Mouse (Mus musculus): ENCODE measurements around the gene Bckdk. TPM values are rescaled to one million over a fixed set of nuclear protein-coding genes. Genes with fewer than 3 reads are reported as not detected.

The Bckdk gene
- 59.5 and 62.2 TPM in 2 replicates for polyA plus RNA-seq (2015; fragmentation: Nextera tagmentation; extraction: Ambion mirVana)

DNA sequence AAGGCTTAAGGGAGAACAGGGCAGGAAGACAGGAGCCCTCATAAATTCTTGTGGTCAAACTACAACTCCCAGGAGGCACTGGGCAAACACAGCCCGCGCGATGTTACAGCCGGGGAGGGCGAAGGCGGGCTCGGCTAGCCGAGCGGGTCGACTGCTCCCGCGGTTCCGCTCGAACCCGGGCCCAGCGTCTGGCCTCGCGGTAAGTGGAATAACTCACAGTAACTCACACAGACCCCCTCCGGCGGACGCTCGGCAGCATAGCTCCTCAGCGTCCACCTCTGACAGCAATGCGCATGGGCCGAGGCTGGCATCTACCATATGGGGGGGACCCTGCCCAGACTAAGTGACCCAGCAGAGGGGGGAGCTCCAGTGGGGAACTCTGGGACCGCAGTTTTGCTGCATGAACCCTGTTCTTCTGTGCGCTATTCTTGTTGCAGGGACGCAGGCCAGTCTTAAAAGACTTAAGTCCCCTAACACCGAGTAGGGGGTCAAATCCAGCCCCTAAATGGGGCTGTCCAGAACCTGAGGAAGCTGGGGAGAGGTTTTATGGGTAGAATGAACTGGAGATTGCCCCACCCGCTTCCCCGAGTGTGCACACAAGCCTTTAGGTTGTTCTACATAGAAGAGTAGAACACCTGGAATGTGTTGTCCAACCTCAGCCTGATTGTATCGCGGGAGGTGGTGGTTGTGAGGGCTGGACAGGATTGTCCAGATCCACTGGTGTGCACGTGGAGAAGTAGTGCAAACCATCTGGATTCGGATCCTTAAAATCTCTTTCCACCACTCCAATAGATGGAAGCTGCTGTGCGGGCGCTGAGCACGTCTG, at the start of gene Bckdk:
TSS of gene Bckdk (plus strand) at position 112 of the 826 bp plus-strand sequence.

DNA sequence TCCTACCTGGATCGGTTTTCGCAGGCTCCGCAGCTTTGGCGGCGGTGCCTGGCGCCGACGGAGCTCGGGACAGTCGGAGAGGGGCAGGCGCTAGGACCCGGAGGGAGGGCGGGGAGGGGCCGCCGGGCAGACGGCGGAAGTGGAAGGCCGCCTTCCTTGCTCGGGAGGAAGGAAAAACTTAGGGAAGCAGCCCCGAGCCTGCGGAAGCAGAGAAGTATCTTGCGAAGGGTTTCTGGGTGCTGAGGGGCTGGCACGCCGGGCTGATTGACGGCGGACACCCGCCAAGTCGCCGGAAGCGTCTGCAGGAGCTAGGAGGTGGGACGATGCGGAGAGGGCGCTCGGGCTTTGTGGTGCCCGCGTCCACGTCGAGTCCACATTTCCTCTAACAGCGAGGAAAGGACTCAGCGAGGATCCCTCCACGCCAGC, 27.8 kb upstream of the Bckdk start, which contains the start of gene Zfp646:
TSS of gene Zfp646 (plus strand) at position 181 of the 426 bp plus-strand sequence.

DNA sequence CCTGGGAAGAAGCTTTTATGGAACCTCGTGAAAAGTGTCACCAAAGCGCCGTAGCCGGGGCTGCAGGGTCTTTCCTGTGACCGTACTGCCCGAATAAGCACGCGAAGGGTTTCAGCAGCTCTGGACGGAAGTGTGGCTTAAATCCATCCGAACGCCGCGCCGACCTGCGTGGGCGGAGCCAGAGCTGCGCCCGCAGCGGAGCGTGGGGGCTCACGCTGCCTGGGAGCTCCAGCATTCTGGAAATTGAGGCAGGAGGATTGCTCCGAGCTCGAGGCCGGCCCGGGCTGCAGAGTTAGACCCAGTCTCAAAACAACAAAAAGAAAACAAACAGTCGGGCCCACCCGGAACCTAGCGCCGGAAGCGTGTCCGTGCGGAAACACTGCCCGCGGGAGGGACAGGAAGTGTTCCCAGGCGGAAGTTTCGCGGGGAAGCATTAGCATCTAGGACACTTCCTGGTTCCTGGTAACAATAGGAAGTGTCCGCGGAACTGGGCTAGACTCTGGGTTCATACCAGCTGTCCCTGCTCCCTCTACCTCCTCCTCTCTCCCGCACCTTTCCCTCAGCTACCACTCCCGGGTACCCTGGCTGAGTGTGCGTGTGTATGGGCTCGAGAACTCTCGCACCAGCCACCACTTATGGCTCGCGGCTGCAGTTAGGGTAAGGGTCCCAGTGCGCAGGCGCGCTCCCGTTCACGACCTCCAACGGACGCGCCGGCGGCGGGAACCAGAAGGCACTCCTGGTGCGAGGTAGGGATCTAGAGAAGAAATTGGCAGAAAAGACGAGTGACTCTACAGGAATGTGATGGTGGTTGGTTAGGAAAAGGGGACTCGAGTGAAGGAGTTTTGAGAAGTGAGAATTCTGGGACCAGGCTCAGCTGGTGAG, 27.2 kb upstream of the Bckdk start, which contains the start of gene Zfp668:
TSS of gene Zfp668 (minus strand) at position 362 of the 882 bp plus-strand sequence.

DNA sequence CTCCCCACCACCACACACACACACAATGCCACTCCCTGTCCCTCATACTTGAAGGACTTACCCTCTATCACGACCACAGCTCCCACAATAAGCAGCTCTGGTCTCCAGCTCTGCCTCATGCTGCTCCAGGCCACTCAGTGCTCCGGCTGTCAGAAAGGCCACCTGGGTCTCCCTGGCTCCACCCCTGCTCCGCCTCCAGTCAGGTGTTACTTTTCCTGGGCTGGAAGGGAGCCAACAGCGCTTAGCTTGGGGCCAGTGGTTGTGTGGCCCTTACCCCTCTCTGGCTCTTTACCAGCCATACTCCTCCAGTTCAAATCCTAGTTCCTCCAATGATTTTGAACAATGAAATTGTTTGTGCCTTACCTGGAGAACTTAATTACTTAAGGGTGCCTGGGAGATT, 13.1 kb upstream of the Bckdk start, which contains the start of gene Prss53:
TSS of gene Prss53 (minus strand) at position 173 of the 400 bp plus-strand sequence.

DNA sequence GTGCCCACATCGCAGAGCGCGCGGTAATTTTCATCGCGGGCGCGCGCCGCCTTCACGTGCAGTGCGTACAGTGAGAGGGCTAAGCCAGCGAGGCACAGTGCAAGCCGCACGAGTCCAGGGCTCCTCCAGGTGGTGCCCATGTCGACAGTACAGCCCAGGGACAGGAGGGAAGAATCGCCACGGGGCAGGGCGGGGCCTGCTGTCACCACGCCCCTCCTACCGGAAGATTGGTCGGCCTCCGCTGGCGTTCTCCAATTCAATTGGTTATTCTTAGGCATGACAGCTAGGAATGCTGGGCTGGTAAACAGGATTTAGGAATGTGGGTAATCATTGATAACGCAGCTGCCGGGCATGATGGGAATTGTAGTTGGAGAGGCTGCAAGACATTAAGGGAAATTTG, 8.4 kb upstream of the Bckdk start, which contains the start of the genes Gm21974 and Vkorc1:
TSS of gene Gm21974 (minus strand) at position 13 of the 400 bp plus-strand sequence.
TSS of gene Vkorc1 (minus strand) at position 176 of the 400 bp plus-strand sequence.

DNA sequence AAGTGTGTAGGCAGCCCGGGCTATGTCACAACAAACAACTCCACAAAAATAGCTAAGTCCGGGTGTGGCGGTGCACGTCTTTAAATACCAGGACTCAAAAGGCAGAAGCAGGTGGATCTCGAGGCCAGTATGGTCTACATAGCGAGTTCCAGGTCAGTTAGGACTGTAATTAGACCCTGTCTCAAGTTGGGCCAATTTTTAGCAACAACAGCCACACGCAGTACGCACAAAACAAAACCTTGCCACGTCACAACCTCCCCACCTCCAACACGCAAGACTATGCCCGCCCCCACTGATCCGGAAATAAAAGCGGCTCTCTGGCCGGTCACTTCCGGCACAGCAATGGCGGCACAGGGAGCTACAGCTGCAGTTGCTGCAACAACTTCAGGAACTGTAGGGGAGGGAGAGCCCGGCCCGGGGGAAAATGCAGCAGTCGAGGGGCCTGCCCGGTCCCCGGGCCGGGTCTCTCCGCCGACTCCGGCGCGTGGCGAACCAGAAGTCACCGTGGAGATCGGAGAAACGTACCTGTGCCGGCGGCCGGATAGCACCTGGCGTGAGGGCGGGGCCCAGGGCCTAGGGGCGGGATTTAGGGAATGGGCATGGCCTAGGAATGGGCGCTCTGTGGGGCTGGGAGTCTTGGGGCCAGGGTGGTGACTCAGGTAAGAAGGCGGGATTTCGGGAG, 8.4 kb downstream of the Bckdk start, which contains the start of gene Kat8:
TSS of gene Kat8 (plus strand) at position 327 of the 682 bp plus-strand sequence.

DNA sequence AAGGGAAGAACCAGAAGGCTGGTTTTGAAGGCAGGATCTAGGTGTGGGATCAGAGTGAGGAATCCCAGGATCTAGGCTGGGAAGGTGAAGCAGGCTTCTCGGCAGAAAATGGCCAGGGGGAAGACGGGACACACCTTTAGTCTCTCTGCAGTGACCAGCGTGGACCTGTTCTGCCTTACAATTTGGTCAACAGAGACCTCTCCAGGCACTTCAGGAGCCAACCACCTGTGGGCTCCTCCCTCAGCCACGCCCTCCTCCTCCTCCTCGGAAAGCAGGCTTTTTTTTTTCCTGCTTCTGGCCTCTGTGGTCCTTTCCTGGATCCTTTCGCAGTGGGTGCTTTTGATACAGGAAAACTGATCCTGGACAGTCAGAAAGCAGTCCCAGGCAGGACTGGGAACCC, 26.0 kb downstream of the Bckdk start, which contains the start of gene Prss8:
TSS of gene Prss8 (minus strand) at position 182 of the 400 bp plus-strand sequence.

DNA sequence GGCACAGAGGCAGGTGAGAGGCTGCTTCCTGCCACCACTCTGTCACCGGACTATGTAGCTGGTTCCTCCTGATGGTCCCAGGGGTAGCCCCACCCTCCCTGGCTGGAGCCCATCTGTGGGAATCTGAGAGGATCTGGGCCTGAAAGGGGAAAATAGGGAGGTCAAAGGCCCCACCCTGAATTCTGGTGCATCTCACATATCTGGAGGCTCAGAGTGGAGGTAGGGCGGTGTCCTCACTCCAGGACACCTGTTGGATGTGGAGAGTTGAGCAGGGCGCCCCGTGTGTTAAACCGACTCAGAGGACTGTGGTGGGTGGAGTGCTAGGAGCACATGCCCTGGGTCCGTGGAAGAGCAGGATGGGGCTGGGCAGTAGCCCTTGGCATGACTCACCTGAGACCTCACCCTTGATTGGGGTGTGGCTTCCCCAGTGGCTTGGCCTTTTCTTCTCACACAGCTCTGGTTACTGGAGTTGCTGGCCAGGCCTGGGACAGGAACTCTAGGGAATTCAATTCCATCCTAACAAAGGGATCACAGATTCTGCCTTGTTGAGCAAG, 42.7 kb downstream of the Bckdk start, which contains the start of gene Prss36:
TSS of gene Prss36 (minus strand) at position 256 of the 554 bp plus-strand sequence.

Other genes starting within 250 kb of the Bckdk start
- gene Bcl7c, start 195.1 kb upstream of the Bckdk start, polyA plus RNA-seq (2015; fragmentation: Nextera tagmentation; extraction: Ambion mirVana), result 59.4 and 60.7 TPM in 2 replicates
- 5.3 and 5.8 TPM in 2 replicates for gene Ctf1, start 191.3 kb upstream of the Bckdk start, polyA plus RNA-seq (2015; fragmentation: Nextera tagmentation; extraction: Ambion mirVana)
- gene Ctf2, start 171.9 kb upstream of the Bckdk start, polyA plus RNA-seq (2015; fragmentation: Nextera tagmentation; extraction: Ambion mirVana), result 0.08 TPM in 1 of 2 replicates, not detected in the other
- 7.4 and 8.8 TPM in 2 replicates for gene Fbxl19, start 159.5 kb upstream of the Bckdk start, polyA plus RNA-seq (2015; fragmentation: Nextera tagmentation; extraction: Ambion mirVana)
- 13.2 and 13.7 TPM in 2 replicates for gene Orai3, start 134.3 kb upstream of the Bckdk start, polyA plus RNA-seq (2015; fragmentation: Nextera tagmentation; extraction: Ambion mirVana)
- 17.7 and 18.5 TPM in 2 replicates for gene Setd1a, start 127.4 kb upstream of the Bckdk start, polyA plus RNA-seq (2015; fragmentation: Nextera tagmentation; extraction: Ambion mirVana)
- not detected in 2 replicates for gene Gm49388, start 118.5 kb upstream of the Bckdk start, polyA plus RNA-seq (2015; fragmentation: Nextera tagmentation; extraction: Ambion mirVana)
- gene Hsd3b7, start 103.5 kb upstream of the Bckdk start, polyA plus RNA-seq (2015; fragmentation: Nextera tagmentation; extraction: Ambion mirVana), result 12.2 and 12.5 TPM in 2 replicates
- gene Stx4a, start 79.8 kb upstream of the Bckdk start, polyA plus RNA-seq (2015; fragmentation: Nextera tagmentation; extraction: Ambion mirVana), result 28.1 and 32.5 TPM in 2 replicates
- 78.8 and 97.1 TPM in 2 replicates for gene Stx1b, start 79.5 kb upstream of the Bckdk start, polyA plus RNA-seq (2015; fragmentation: Nextera tagmentation; extraction: Ambion mirVana)
- 3.8 and 4.5 TPM in 2 replicates for gene Zfp646, start 27.9 kb upstream of the Bckdk start, polyA plus RNA-seq (2015; fragmentation: Nextera tagmentation; extraction: Ambion mirVana)
- gene Zfp668, start 27.3 kb upstream of the Bckdk start, polyA plus RNA-seq (2015; fragmentation: Nextera tagmentation; extraction: Ambion mirVana), result 21.9 and 22.7 TPM in 2 replicates
- 0.76 and 0.77 TPM in 2 replicates for gene Prss53, start 13.1 kb upstream of the Bckdk start, polyA plus RNA-seq (2015; fragmentation: Nextera tagmentation; extraction: Ambion mirVana)
- not detected in 2 replicates for gene Gm21974, start 8.6 kb upstream of the Bckdk start, polyA plus RNA-seq (2015; fragmentation: Nextera tagmentation; extraction: Ambion mirVana)
- 94.0 and 98.3 TPM in 2 replicates for gene Vkorc1, start 8.5 kb upstream of the Bckdk start, polyA plus RNA-seq (2015; fragmentation: Nextera tagmentation; extraction: Ambion mirVana)
- 32.9 and 34.4 TPM in 2 replicates for gene Kat8, start 8.4 kb downstream of the Bckdk start, polyA plus RNA-seq (2015; fragmentation: Nextera tagmentation; extraction: Ambion mirVana)
- gene Prss8, start 26.0 kb downstream of the Bckdk start, polyA plus RNA-seq (2015; fragmentation: Nextera tagmentation; extraction: Ambion mirVana), result 0.75 and 0.80 TPM in 2 replicates
- gene Prss36, start 42.6 kb downstream of the Bckdk start, polyA plus RNA-seq (2015; fragmentation: Nextera tagmentation; extraction: Ambion mirVana), result 18.5 and 19.6 TPM in 2 replicates
- 283 and 308 TPM in 2 replicates for gene Fus, start 63.4 kb downstream of the Bckdk start, polyA plus RNA-seq (2015; fragmentation: Nextera tagmentation; extraction: Ambion mirVana)
- 13.0 and 15.8 TPM in 2 replicates for gene Pycard, start 89.8 kb downstream of the Bckdk start, polyA plus RNA-seq (2015; fragmentation: Nextera tagmentation; extraction: Ambion mirVana)
- gene Trim72, start 99.9 kb downstream of the Bckdk start, polyA plus RNA-seq (2015; fragmentation: Nextera tagmentation; extraction: Ambion mirVana), result not detected in 2 replicates
- gene Itgam, start 158.6 kb downstream of the Bckdk start, polyA plus RNA-seq (2015; fragmentation: Nextera tagmentation; extraction: Ambion mirVana), result 1.4 and 1.5 TPM in 2 replicates
- not detected in 2 replicates for gene Gm49368, start 158.6 kb downstream of the Bckdk start, polyA plus RNA-seq (2015; fragmentation: Nextera tagmentation; extraction: Ambion mirVana)
- gene Itgax, start 225.5 kb downstream of the Bckdk start, polyA plus RNA-seq (2015; fragmentation: Nextera tagmentation; extraction: Ambion mirVana), result 0.08 TPM in 1 of 2 replicates, not detected in the other